Mouse (Mus musculus) cerebral cortex, adult 2 months (tissue): ENCODE results near the gene Plek2.

Source experiments
- whole genome bisulfite sequencing: fragments of 180-500 bp; shearing (Covaris S2); methylation state at CpG from one replicate; pipeline ENCODE4 v1.1.7; 2018; 5-methylcytosine and 5-hydroxymethylcytosine counted together

The Plek2 gene

GRCm38 (mm10) chr12:78910684-78911461 is 4.1 kb upstream of the Plek2 start:
- WGBS = 35% methylated on average over 16 of the region's 16 CpGs

- 69% methylated on average over 6 of the region's 6 CpGs for WGBS
These were observed 1.4 kb upstream of the Plek2 start for GRCm38 (mm10) chr12:78908081-78908605.

- 86% methylated on average over 7 of the region's 7 CpGs for WGBS
These were observed 2.3 kb downstream of the Plek2 start for GRCm38 (mm10) chr12:78904499-78904898.

GRCm38 (mm10) chr12:78903313-78903712 is 3.5 kb downstream of the Plek2 start:
- 87% methylated on average over 4 of the region's 4 CpGs for WGBS

GRCm38 (mm10) chr12:78901467-78901866 is 5.3 kb downstream of the Plek2 start:
- 84% methylated on average over 5 of the region's 5 CpGs for WGBS

GRCm38 (mm10) chr12:78897861-78898260 is 8.9 kb downstream of the Plek2 start:
- 94% methylated on average over 1 of the region's 1 CpGs for WGBS

- WGBS = 94% methylated on average over 2 of the region's 2 CpGs
These were observed 15.6 kb downstream of the Plek2 start for GRCm38 (mm10) chr12:78891149-78891548.

- 71% methylated on average over 1 of the region's 1 CpGs for WGBS
These were observed 16.7 kb downstream of the Plek2 start for GRCm38 (mm10) chr12:78890062-78890461.

- WGBS = over 99% methylated on average over 3 of the region's 3 CpGs
These were observed 32.2 kb downstream of the Plek2 start for GRCm38 (mm10) chr12:78874581-78874980.

- WGBS = 74% methylated on average over 1 of the region's 1 CpGs
These were observed 38.6 kb downstream of the Plek2 start for GRCm38 (mm10) chr12:78868115-78868514.

GRCm38 (mm10) chr12:78865434-78865833 is 41.3 kb downstream of the Plek2 start:
- 100% methylated on average over 1 of the region's 1 CpGs for WGBS

- WGBS = 0% methylated on average over 22 of the region's 22 CpGs
These were observed 44.5 kb downstream of the Plek2 start for GRCm38 (mm10) chr12:78862254-78862730.

GRCm38 (mm10) chr12:78861496-78862253 is 45.1 kb downstream of the Plek2 start, which contains the start of the genes Atp6v1d and Eif2s1:
TSS of gene Atp6v1d (minus strand) at chr12:78861638.
TSS of gene Eif2s1 (plus strand) at chr12:78861819.
- WGBS = under 1% methylated on average over 55 of the region's 55 CpGs

- WGBS = under 1% methylated on average over 30 of the region's 30 CpGs
These were observed 45.8 kb downstream of the Plek2 start for GRCm38 (mm10) chr12:78860921-78861495.

GRCm38 (mm10) chr12:78848246-78848645 is 58.5 kb downstream of the Plek2 start:
- WGBS = 91% methylated on average over 4 of the region's 4 CpGs

GRCm38 (mm10) chr12:78842429-78842828 is 64.3 kb downstream of the Plek2 start:
- 96% methylated on average over 1 of the region's 1 CpGs for WGBS

- 45% methylated on average over 4 of the region's 4 CpGs for WGBS
These were observed 66.9 kb downstream of the Plek2 start for GRCm38 (mm10) chr12:78839906-78840305.
